Mouse (Mus musculus) central nervous system, embryonic 11.5 days (tissue): ENCODE measurements around the gene Gm49336. TPM values are rescaled to one million over a fixed set of nuclear protein-coding genes. Genes with fewer than 3 reads are reported as not detected.

Experiments
- polyA plus RNA-seq: library from polyadenylated mRNA; depleted of rRNA; stranded (reverse); fragments of >200 nt; gene quantifications from 2 replicates; pipeline ENCODE4 v1.2.3, GENCODE M21; 2012; rRNA removed

Gm49336 gene
- polyA plus RNA-seq, result 38.7 and 55.3 TPM in 2 replicates

DNA sequence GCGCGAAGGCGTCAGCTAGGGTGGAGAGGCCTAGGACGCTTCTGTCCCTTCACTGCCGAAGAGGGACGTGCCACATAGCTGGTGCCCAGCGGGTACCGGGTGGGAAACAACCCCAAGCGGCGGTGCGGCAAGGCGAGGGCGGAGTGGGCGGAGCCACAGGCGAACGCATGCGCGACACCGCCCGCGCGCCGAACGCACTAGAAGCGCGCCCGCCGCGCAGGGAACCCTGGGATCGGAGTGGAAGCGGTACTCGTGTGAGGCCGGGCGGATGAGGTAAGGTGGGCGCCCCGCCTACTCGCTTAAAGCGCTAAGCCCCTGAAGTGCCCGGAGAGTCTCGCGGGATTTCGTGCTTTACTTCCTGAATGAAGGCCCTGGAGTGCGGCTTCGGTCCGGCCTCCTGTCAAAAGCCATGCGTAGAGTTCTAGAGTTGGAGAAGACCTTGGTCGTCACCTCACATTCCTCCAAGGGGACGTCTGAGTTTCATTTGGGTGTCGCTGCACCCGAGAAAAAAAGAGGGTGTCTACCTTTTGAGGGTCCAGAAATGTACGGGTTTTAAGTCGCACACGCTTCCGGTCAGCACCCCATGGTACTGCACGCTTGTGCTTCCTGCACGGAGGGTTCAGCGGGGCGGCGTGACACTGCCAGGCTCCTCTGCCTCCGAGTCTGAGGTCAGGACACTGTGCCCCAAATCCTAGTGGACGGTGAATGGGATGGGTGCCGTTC, at the start of gene Gm49336, which contains the start of gene Nupl1:
TSS of gene Gm49336 (minus strand) at position 227 of the 723 bp plus-strand sequence.
TSS of gene Nupl1 (minus strand) at position 151 of the 723 bp plus-strand sequence.

DNA sequence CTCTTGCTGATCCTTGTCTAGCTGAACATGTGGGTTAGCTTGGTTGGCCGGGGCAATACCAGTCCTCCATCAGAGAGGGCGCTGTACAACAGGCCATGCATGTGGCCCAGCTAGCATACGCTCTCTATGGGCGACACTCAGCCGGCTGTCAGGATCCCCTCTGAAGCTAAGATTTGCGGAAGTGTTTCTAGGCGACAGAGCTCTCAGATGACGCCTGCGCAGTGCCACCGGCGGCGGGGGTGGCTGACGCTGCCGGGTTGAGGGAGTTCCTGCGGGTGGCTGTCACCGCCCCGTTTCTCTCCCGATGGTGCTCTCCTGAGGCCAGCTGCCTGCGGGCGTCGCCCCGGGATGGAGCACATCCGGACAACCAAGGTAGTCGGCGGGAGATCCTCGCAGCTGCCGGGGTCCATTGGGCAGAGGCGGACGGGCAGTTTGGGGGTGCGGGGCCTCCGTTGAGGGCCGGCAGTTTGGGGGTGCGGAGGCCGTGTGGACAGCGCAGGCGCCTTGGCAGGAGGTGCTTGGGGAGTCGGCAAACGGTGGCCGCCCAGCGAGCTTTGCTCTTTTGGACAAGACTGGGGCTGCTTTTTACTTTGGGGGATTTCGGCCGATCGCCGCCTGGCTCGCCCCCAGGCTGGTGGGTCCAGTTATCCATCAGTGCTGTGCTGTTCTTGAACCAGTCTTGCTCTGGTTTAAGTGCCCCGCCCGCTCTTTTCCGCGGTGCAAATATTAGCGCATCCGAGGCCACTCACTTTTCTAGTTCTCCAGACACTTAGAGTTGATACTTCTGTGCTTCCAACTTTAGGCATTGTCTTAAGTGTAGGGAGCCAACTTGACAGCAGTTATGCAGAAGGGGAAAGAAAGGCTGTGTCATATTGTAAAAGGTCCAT, 13.9 kb upstream of the Gm49336 start, which contains the start of gene Mtmr6:
TSS of gene Mtmr6 (plus strand) at position 239 of the 887 bp plus-strand sequence.

DNA sequence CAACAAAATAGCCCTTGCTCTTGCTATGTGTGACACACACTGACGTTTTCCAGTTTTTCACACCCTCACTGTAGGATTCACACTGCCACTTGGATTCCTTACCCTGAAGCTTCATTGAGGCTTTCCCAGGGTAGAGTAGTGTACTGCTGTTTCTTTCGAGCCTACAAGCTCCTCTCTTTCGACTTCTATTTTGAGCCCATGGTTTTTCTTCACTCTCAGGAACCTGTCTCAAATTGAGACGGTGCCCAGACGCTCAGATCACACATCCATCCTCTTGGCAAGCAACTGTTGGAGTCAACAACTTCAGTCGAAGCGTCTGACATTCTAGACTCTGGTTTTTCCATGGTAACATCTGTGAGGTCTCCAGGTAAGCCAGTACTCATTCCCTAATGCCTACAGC, 54.4 kb downstream of the Gm49336 start, which contains the start of gene Atp8a2:
TSS of gene Atp8a2 (minus strand) at position 296 of the 400 bp plus-strand sequence.

Other genes starting within 250 kb of the Gm49336 start
- 2.6 and 3.3 TPM in 2 replicates for gene Atp8a2, start 54.3 kb downstream of the Gm49336 start, polyA plus RNA-seq
- 0.07 TPM in 1 of 2 replicates, not detected in the other for gene Nupl1, start 76 bp downstream of the Gm49336 start, polyA plus RNA-seq
- 22.7 and 29.7 TPM in 2 replicates for gene Mtmr6, start 13.7 kb upstream of the Gm49336 start, polyA plus RNA-seq
- 9.2 and 12.3 TPM in 2 replicates for gene Amer2, start 121.8 kb upstream of the Gm49336 start, polyA plus RNA-seq